Mouse (Mus musculus): ENCODE results near the gene Calr.
"Not testable (repeated sequence)": the region's sequence is repeated elsewhere in the genome, so short reads cannot be mapped to it uniquely, and the experiment has no call there.

DNA sequence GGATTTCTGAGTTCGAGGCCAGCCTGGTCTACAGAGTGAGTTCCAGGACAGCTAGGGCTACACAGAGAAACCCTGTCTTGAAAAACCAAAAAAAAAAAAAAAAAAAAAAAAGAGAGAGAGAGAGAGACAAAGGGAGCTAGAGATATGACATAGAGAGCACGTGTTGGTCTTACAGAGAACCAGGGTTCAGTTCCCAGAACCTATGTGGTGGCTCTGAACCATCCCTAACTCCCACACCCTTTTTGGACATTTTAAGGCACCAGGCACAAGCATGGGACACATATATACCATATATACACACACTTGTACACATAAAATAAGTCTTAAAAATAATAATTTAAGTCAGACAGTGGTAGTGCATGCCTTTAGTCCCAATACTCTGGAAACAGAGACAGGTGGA is 20.2 kb downstream of the Calr start:
- not testable (repeated sequence) for TF ChIP-seq CTCF, POLR2A (IDR thresholded peaks at IDR 0.05; ENCODE audit: insufficient read depth, low read depth, low read length)

All from olfactory bulb, adult 2 months (tissue).